7 mouse cellular contexts compared by ENCODE assay signal in genomic region chr16:92632115-92632763, GRCm38 (mm10).
DNase-seq lines count a peak whose midpoint lies in the region; ATAC-seq and TF ChIP-seq lines count a peak whose summit lies in the region.

No protein-coding gene starts in this region.

- peak overlapping the region; percentile 65 for H3K27ac ChIP-seq in lung, embryonic 16.5 days (ENCODE audit: low read length)
- 0 out of 2 replicates have a peak overlapping the region, but pooled peaks have one; percentile 22 for H3K27ac ChIP-seq in heart, embryonic 16.5 days (ENCODE audit: low read length)
- H3K27ac ChIP-seq in liver, embryonic 11.5 days (ENCODE audit: low read depth, low read length), result no peak overlapping the region
- H3K27ac ChIP-seq in stomach, postnatal 0 days (replicated peaks), result 0 out of 2 replicates have a peak overlapping the region, but pooled peaks have one; percentile 4

- H3K4me2 ChIP-seq in lung, embryonic 16.5 days (ENCODE audit: low read depth, low read length), result peak overlapping the region; percentile 25; the same call in 1 of the 2 replicates
- H3K4me2 ChIP-seq in heart, embryonic 16.5 days (ENCODE audit: low read depth, low read length), result peak overlapping the region; percentile 52
- peak overlapping the region; percentile 28; the same call in 1 of the 2 replicates for H3K4me2 ChIP-seq in liver, embryonic 11.5 days
- H3K4me2 ChIP-seq in stomach, postnatal 0 days (replicated peaks; ENCODE audit: low read depth), result no peak overlapping the region

- TF ChIP-seq POLR2A in lung, adult 2 months (IDR thresholded peaks at IDR 0.05; ENCODE audit: borderline replicate concordance, extremely low read depth, low read depth, low read length), result no peak

- TF ChIP-seq CTCF in lung, adult 2 months (IDR thresholded peaks at IDR 0.05; ENCODE audit: insufficient read depth, low read length), result no peak
- no peak for TF ChIP-seq CTCF in stomach, postnatal 0 days (IDR thresholded peaks at IDR 0.05; ENCODE audit: low read depth)

- H3K9me3 ChIP-seq in lung, embryonic 16.5 days (ENCODE audit: control insufficient read depth, low read length), result no peaks in the 10 kb centered on the region
- no peaks in the 10 kb centered on the region for H3K9me3 ChIP-seq in heart, embryonic 16.5 days (replicated peaks; ENCODE audit: control insufficient read depth, low read length)
- H3K9me3 ChIP-seq in liver, embryonic 11.5 days (ENCODE audit: control insufficient read depth, low read length), result no peaks in the 10 kb centered on the region
- H3K9me3 ChIP-seq in stomach, postnatal 0 days (ENCODE audit: control insufficient read depth, low read length), result no peaks in the 10 kb centered on the region

- DNase-seq in lung, adult 2 months, result no peak
- no peak for DNase-seq in liver, embryonic 11.5 days (ENCODE audit: low spot score)
- no peak for DNase-seq in stomach, postnatal 0 days (ENCODE audit: low spot score)
- DNase-seq in adrenal gland, postnatal 36 days, result no peak
- no peak for DNase-seq in spleen, postnatal 10 days (ENCODE audit: low spot score in 2 of 2)

- H3K4me1 ChIP-seq in lung, embryonic 16.5 days (replicated peaks; ENCODE audit: control insufficient read depth, insufficient read depth, low read length), result peaks cover 22% of the 10 kb centered on the region
- peaks cover 7% of the 10 kb centered on the region; the same call in 1 of the 2 replicates for H3K4me1 ChIP-seq in lung, adult 2 months (ENCODE audit: control insufficient read depth, insufficient read depth, low read length)
- H3K4me1 ChIP-seq in heart, embryonic 16.5 days (ENCODE audit: control insufficient read depth, insufficient read depth, low read length), result peaks cover 7% of the 10 kb centered on the region
- H3K4me1 ChIP-seq in liver, embryonic 11.5 days (replicated peaks; ENCODE audit: control insufficient read depth, insufficient read depth, low read length), result peaks cover 4% of the 10 kb centered on the region; the same call in 1 of the 2 replicates
- H3K4me1 ChIP-seq in stomach, postnatal 0 days (replicated peaks; ENCODE audit: control insufficient read depth, insufficient read depth), result peaks cover 2% of the 10 kb centered on the region; the same call in 1 of the 2 replicates

- 7% methylated on average over 11 of the region's 11 CpGs for WGBS in lung, embryonic 16.5 days
- 14% methylated on average over 11 of the region's 11 CpGs for WGBS in lung, adult 2 months
- 13% methylated on average over 11 of the region's 11 CpGs for WGBS in heart, embryonic 16.5 days
- 37% methylated on average over 11 of the region's 11 CpGs for WGBS in liver, embryonic 11.5 days
- WGBS in stomach, postnatal 0 days, result 22% methylated on average over 11 of the region's 11 CpGs

- H3K4me3 ChIP-seq in lung, embryonic 16.5 days (ENCODE audit: low read length), result no peak overlapping the region
- H3K4me3 ChIP-seq in lung, adult 2 months (replicated peaks; ENCODE audit: extremely low read depth, low read depth, low read length), result no peak overlapping the region
- peak overlapping the region; percentile 27 for H3K4me3 ChIP-seq in heart, embryonic 16.5 days (ENCODE audit: low read length)
- no peak overlapping the region for H3K4me3 ChIP-seq in liver, embryonic 11.5 days (ENCODE audit: low read depth, low read length)
- H3K4me3 ChIP-seq in stomach, postnatal 0 days (ENCODE audit: low read depth, low read length), result no peak overlapping the region

- no peak for TF ChIP-seq EP300 in stomach, postnatal 0 days (optimal IDR thresholded peaks at IDR 0.05)

- no peaks in the 10 kb centered on the region for H3K36me3 ChIP-seq in lung, embryonic 16.5 days (ENCODE audit: control insufficient read depth, insufficient read depth, low read length)
- no peaks in the 10 kb centered on the region for H3K36me3 ChIP-seq in heart, embryonic 16.5 days (ENCODE audit: control insufficient read depth, insufficient read depth)
- H3K36me3 ChIP-seq in liver, embryonic 11.5 days (ENCODE audit: control insufficient read depth, insufficient read depth, low read length), result 0 out of 2 replicates have a peak, but pooled peaks cover 2% of the 10 kb centered on the region
- no peaks in the 10 kb centered on the region for H3K36me3 ChIP-seq in stomach, postnatal 0 days (ENCODE audit: control insufficient read depth, insufficient read depth, low read length)

- no peaks in the 10 kb centered on the region for H3K27me3 ChIP-seq in lung, embryonic 16.5 days (ENCODE audit: control insufficient read depth, insufficient read depth, low read depth, low read length)
- H3K27me3 ChIP-seq in heart, embryonic 16.5 days (ENCODE audit: control insufficient read depth, insufficient read depth, low read length), result 0 out of 2 replicates have a peak, but pooled peaks cover 2% of the 10 kb centered on the region
- no peaks in the 10 kb centered on the region for H3K27me3 ChIP-seq in liver, embryonic 11.5 days (replicated peaks; ENCODE audit: control insufficient read depth, insufficient read depth, low read length)
- H3K27me3 ChIP-seq in stomach, postnatal 0 days (ENCODE audit: control insufficient read depth, insufficient read depth, low read length), result no peaks in the 10 kb centered on the region

- peak; percentile 83 for ATAC-seq in lung, embryonic 16.5 days (ENCODE audit: low read depth)
- peak; percentile 86 for ATAC-seq in heart, embryonic 16.5 days (replicated peaks; ENCODE audit: extremely low read depth, insufficient read depth, low FRiP score)
- ATAC-seq in liver, embryonic 11.5 days (replicated peaks; ENCODE audit: low FRiP score), result peak; percentile 53; the same call in 1 of the 2 replicates
- ATAC-seq in stomach, postnatal 0 days (ENCODE audit: low FRiP score, low TSS enrichment), result 0 out of 2 replicates have a peak, but pooled peaks have one; percentile 27

- H3K9ac ChIP-seq in lung, embryonic 16.5 days (ENCODE audit: low read length), result 0 out of 2 replicates have a peak overlapping the region, but pooled peaks have one; percentile 6
- H3K9ac ChIP-seq in heart, embryonic 16.5 days (ENCODE audit: low read length), result peak overlapping the region; percentile 38
- no peak overlapping the region for H3K9ac ChIP-seq in liver, embryonic 11.5 days (ENCODE audit: low read depth, low read length)
- no peak overlapping the region for H3K9ac ChIP-seq in stomach, postnatal 0 days (ENCODE audit: low read length)

Comparison
In these comparisons a context has a peak if more than half of its experiments do, and no peak if none do; other contexts are left out.
1. ATAC-seq: peak in every context shown above with its lines; median percentile 86 in heart, embryonic 16.5 days; 83 in lung, embryonic 16.5 days; 53 in liver, embryonic 11.5 days; 27 in stomach, postnatal 0 days.
2. H3K9ac ChIP-seq: peak in lung, embryonic 16.5 days (single experiment) and heart, embryonic 16.5 days (single experiment); none in liver, embryonic 11.5 days (single experiment) and stomach, postnatal 0 days (single experiment).